Mouse (Mus musculus): ENCODE results near the gene N4bp2l1. TPM values are rescaled to one million over a fixed set of nuclear protein-coding genes. Genes with fewer than 3 reads are reported as not detected.

The N4bp2l1 gene
- polyA plus RNA-seq, 1 experiment from 2014 or later = 19.9 TPM

GRCm38 (mm10) chr5:150620588-150621135, 23.7 kb upstream of the N4bp2l1 start:
- H3K27ac ChIP-seq (ENCODE audit: low read length) = no peak overlapping the region
- no peaks in the 10 kb centered on the region for H3K27me3 ChIP-seq (ENCODE audit: control insufficient read depth, insufficient read depth, low read depth, low read length)
- ATAC-seq = no peak
- WGBS = 96% methylated on average over 7 of the region's 7 CpGs
- no peak overlapping the region for H3K4me3 ChIP-seq (ENCODE audit: low read depth, low read length)
- H3K4me1 ChIP-seq (ENCODE audit: control insufficient read depth, insufficient read depth, low read length) = no peaks in the 10 kb centered on the region
- no peak overlapping the region for H3K9ac ChIP-seq (ENCODE audit: low read depth, low read length)
- no peaks in the 10 kb centered on the region for H3K9me3 ChIP-seq (replicated peaks; ENCODE audit: control insufficient read depth, low read length, poor library complexity, severe bottlenecking)
- H3K4me2 ChIP-seq (ENCODE audit: low read length) = no peak overlapping the region
- H3K36me3 ChIP-seq (ENCODE audit: control insufficient read depth, insufficient read depth, low read length) = no peaks in the 10 kb centered on the region; the same call in 1 of the 2 replicates

- ATAC-seq = no peak
- WGBS = 90% methylated on average over 10 of the region's 10 CpGs
Measured at GRCm38 (mm10) chr5:150618599-150619355, 21.8 kb upstream of the N4bp2l1 start.

GRCm38 (mm10) chr5:150616731-150617130, 19.7 kb upstream of the N4bp2l1 start:
- no peaks in the 10 kb centered on the region for H3K27me3 ChIP-seq (ENCODE audit: control insufficient read depth, insufficient read depth, low read depth, low read length)
- no peaks in the 10 kb centered on the region; the same call in 1 of the 2 replicates for H3K36me3 ChIP-seq (ENCODE audit: control insufficient read depth, insufficient read depth, low read length)
- no peak overlapping the region for H3K4me2 ChIP-seq (ENCODE audit: low read length)
- 75% methylated on average over 3 of the region's 3 CpGs for WGBS
- no peak overlapping the region for H3K27ac ChIP-seq (ENCODE audit: low read length)
- H3K4me3 ChIP-seq (ENCODE audit: low read depth, low read length) = no peak overlapping the region
- no peak for ATAC-seq
- H3K9me3 ChIP-seq (replicated peaks; ENCODE audit: control insufficient read depth, low read length, poor library complexity, severe bottlenecking) = no peaks in the 10 kb centered on the region
- no peak overlapping the region for H3K9ac ChIP-seq (ENCODE audit: low read depth, low read length)
- no peaks in the 10 kb centered on the region for H3K4me1 ChIP-seq (ENCODE audit: control insufficient read depth, insufficient read depth, low read length)

More at GRCm38 (mm10) chr5:150618599-150619355, 21.8 kb upstream of the N4bp2l1 start:
- Histone ChIP-seq H3K27me3 (ENCODE audit: control insufficient read depth, insufficient read depth, low read depth, low read length) (no peaks in the 10 kb centered on the region), H3K4me1 (ENCODE audit: control insufficient read depth, insufficient read depth, low read length) (no peaks in the 10 kb centered on the region), H3K4me2 (ENCODE audit: low read length) (no peak overlapping the region), H3K4me3 (ENCODE audit: low read depth, low read length) (no peak overlapping the region), H3K9me3 (replicated peaks; ENCODE audit: control insufficient read depth, low read length, poor library complexity, severe bottlenecking) (no peaks in the 10 kb centered on the region), H3K9ac (ENCODE audit: low read depth, low read length) (no peak overlapping the region), H3K27ac (ENCODE audit: low read length) (no peak overlapping the region), H3K36me3 (ENCODE audit: control insufficient read depth, insufficient read depth, low read length) (no peaks in the 10 kb centered on the region)

- Histone ChIP-seq H3K4me1 (ENCODE audit: control insufficient read depth, insufficient read depth, low read length) (no peaks in the 10 kb centered on the region), H3K9ac (ENCODE audit: low read depth, low read length) (no peak overlapping the region), H3K27ac (ENCODE audit: low read length) (no peak overlapping the region), H3K36me3 (ENCODE audit: control insufficient read depth, insufficient read depth, low read length) (no peaks in the 10 kb centered on the region; the same call in 1 of the 2 replicates), H3K27me3 (ENCODE audit: control insufficient read depth, insufficient read depth, low read depth, low read length) (no peaks in the 10 kb centered on the region), H3K9me3 (replicated peaks; ENCODE audit: control insufficient read depth, low read length, poor library complexity, severe bottlenecking) (no peaks in the 10 kb centered on the region), H3K4me2 (ENCODE audit: low read length) (no peak overlapping the region), H3K4me3 (ENCODE audit: low read depth, low read length) (no peak overlapping the region)
- no peak for ATAC-seq
- WGBS = 92% methylated on average over 2 of the region's 2 CpGs
Measured at GRCm38 (mm10) chr5:150616216-150616615, 19.2 kb upstream of the N4bp2l1 start.

GRCm38 (mm10) chr5:150614054-150614453, 17.1 kb upstream of the N4bp2l1 start:
- no peak overlapping the region for H3K27ac ChIP-seq (ENCODE audit: low read length)
- H3K4me3 ChIP-seq (ENCODE audit: low read depth, low read length) = no peak overlapping the region
- no peak overlapping the region for H3K4me2 ChIP-seq (ENCODE audit: low read length)
- no peaks in the 10 kb centered on the region for H3K27me3 ChIP-seq (ENCODE audit: control insufficient read depth, insufficient read depth, low read depth, low read length)
- H3K4me1 ChIP-seq (ENCODE audit: control insufficient read depth, insufficient read depth, low read length) = no peaks in the 10 kb centered on the region
- WGBS = 95% methylated on average over 2 of the region's 2 CpGs
- no peak for ATAC-seq
- H3K9me3 ChIP-seq (replicated peaks; ENCODE audit: control insufficient read depth, low read length, poor library complexity, severe bottlenecking) = no peaks in the 10 kb centered on the region
- no peak overlapping the region for H3K9ac ChIP-seq (ENCODE audit: low read depth, low read length)
- H3K36me3 ChIP-seq (ENCODE audit: control insufficient read depth, insufficient read depth, low read length) = no peaks in the 10 kb centered on the region; the same call in 1 of the 2 replicates

- Histone ChIP-seq H3K4me1 (ENCODE audit: control insufficient read depth, insufficient read depth, low read length) (no peaks in the 10 kb centered on the region), H3K27me3 (ENCODE audit: control insufficient read depth, insufficient read depth, low read depth, low read length) (no peaks in the 10 kb centered on the region), H3K4me2 (ENCODE audit: low read length) (no peak overlapping the region), H3K27ac (ENCODE audit: low read length) (no peak overlapping the region), H3K9me3 (replicated peaks; ENCODE audit: control insufficient read depth, low read length, poor library complexity, severe bottlenecking) (no peaks in the 10 kb centered on the region), H3K36me3 (ENCODE audit: control insufficient read depth, insufficient read depth, low read length) (peaks cover 12% of the 10 kb centered on the region), H3K4me3 (ENCODE audit: low read depth, low read length) (no peak overlapping the region), H3K9ac (ENCODE audit: low read depth, low read length) (no peak overlapping the region)
- 89% methylated on average over 12 of the region's 12 CpGs for WGBS
- ATAC-seq = no peak
Measured at GRCm38 (mm10) chr5:150611697-150612096, 14.7 kb upstream of the N4bp2l1 start.

- Histone ChIP-seq H3K27ac (ENCODE audit: low read length) (no peak overlapping the region), H3K4me1 (ENCODE audit: control insufficient read depth, insufficient read depth, low read length) (no peaks in the 10 kb centered on the region), H3K27me3 (ENCODE audit: control insufficient read depth, insufficient read depth, low read depth, low read length) (no peaks in the 10 kb centered on the region), H3K9ac (ENCODE audit: low read depth, low read length) (no peak overlapping the region), H3K9me3 (replicated peaks; ENCODE audit: control insufficient read depth, low read length, poor library complexity, severe bottlenecking) (no peaks in the 10 kb centered on the region), H3K4me2 (ENCODE audit: low read length) (no peak overlapping the region), H3K36me3 (ENCODE audit: control insufficient read depth, insufficient read depth, low read length) (peaks cover 14% of the 10 kb centered on the region), H3K4me3 (ENCODE audit: low read depth, low read length) (no peak overlapping the region)
- WGBS = 87% methylated on average over 1 of the region's 1 CpGs
- no peak for ATAC-seq
Measured at GRCm38 (mm10) chr5:150611136-150611535, 14.1 kb upstream of the N4bp2l1 start.

GRCm38 (mm10) chr5:150607631-150608030, 10.6 kb upstream of the N4bp2l1 start:
- Histone ChIP-seq H3K27me3 (ENCODE audit: control insufficient read depth, insufficient read depth, low read depth, low read length) (no peaks in the 10 kb centered on the region), H3K4me1 (ENCODE audit: control insufficient read depth, insufficient read depth, low read length) (no peaks in the 10 kb centered on the region), H3K4me2 (ENCODE audit: low read length) (no peak overlapping the region), H3K4me3 (ENCODE audit: low read depth, low read length) (no peak overlapping the region), H3K36me3 (ENCODE audit: control insufficient read depth, insufficient read depth, low read length) (peaks cover 14% of the 10 kb centered on the region), H3K9me3 (replicated peaks; ENCODE audit: control insufficient read depth, low read length, poor library complexity, severe bottlenecking) (no peaks in the 10 kb centered on the region), H3K9ac (ENCODE audit: low read depth, low read length) (no peak overlapping the region), H3K27ac (ENCODE audit: low read length) (no peak overlapping the region)
- no peak for ATAC-seq
- 96% methylated on average over 8 of the region's 8 CpGs for WGBS

- peaks cover 11% of the 10 kb centered on the region for H3K4me1 ChIP-seq (ENCODE audit: control insufficient read depth, insufficient read depth, low read length)
- no peaks in the 10 kb centered on the region for H3K9me3 ChIP-seq (replicated peaks; ENCODE audit: control insufficient read depth, low read length, poor library complexity, severe bottlenecking)
- H3K9ac ChIP-seq (ENCODE audit: low read depth, low read length) = no peak overlapping the region
- 94% methylated on average over 6 of the region's 6 CpGs for WGBS
- ATAC-seq = no peak
- H3K4me3 ChIP-seq (ENCODE audit: low read depth, low read length) = no peak overlapping the region
- peaks cover 14% of the 10 kb centered on the region for H3K36me3 ChIP-seq (ENCODE audit: control insufficient read depth, insufficient read depth, low read length)
- H3K27ac ChIP-seq (ENCODE audit: low read length) = no peak overlapping the region
- H3K27me3 ChIP-seq (ENCODE audit: control insufficient read depth, insufficient read depth, low read depth, low read length) = no peaks in the 10 kb centered on the region
- no peak overlapping the region for H3K4me2 ChIP-seq (ENCODE audit: low read length)
Measured at GRCm38 (mm10) chr5:150606131-150606530, 9.1 kb upstream of the N4bp2l1 start.

All from midbrain, embryonic 16.5 days (tissue).